Mouse (Mus musculus) stomach, postnatal 0 days (tissue): Measurements from ENCODE around the gene Gtf2i. TPM values are rescaled to one million over a fixed set of nuclear protein-coding genes. Genes with fewer than 3 reads are reported as not detected.

ENCODE experiments used
- ATAC-seq: fragments of 200-750 bp; cut with Nextera tagmentation; 2 replicates; pipeline ENCODE4 v1.8.0; 2017; ENCODE audit not compliant: low FRiP score, low TSS enrichment
- DNase-seq: peaks from one replicate; pipeline ENCODE4 v3.0.0-alpha.2; 2016; ENCODE audit warnings: low spot score
- H3K27ac ChIP-seq: fragments of 300-500 bp; sonication (generic); replicated peaks from 2 replicates; pipeline ENCODE4 v1.5.1; 2014; ENCODE audit warnings: mild to moderate bottlenecking, control low read depth
- H3K27me3 ChIP-seq: fragments of 300-500 bp; sonication (generic); 2 replicates; pipeline ENCODE4 v1.6.1; 2014; ENCODE audit warnings: low read length; ENCODE audit not compliant: control insufficient read depth, insufficient read depth
- H3K36me3 ChIP-seq: fragments of 300-500 bp; sonication (generic); 2 replicates; pipeline ENCODE4 v1.6.1; 2014; ENCODE audit warnings: low read length, mixed read lengths; ENCODE audit not compliant: control insufficient read depth, insufficient read depth
- H3K4me1 ChIP-seq: fragments of 300-500 bp; sonication (generic); replicated peaks from 2 replicates; pipeline ENCODE4 v1.6.1; 2014; ENCODE audit warnings: antibody characterized with exemption; ENCODE audit not compliant: control insufficient read depth, insufficient read depth
- H3K4me2 ChIP-seq: fragments of 300-500 bp; sonication (generic); replicated peaks from 2 replicates; pipeline ENCODE4 v1.6.1; 2014; ENCODE audit warnings: low read depth, mild to moderate bottlenecking, control low read depth, moderate library complexity
- H3K4me3 ChIP-seq: fragments of 300-500 bp; sonication (generic); 2 replicates; pipeline ENCODE4 v1.5.1; 2014; ENCODE audit warnings: low read depth, low read length, control low read depth
- H3K9ac ChIP-seq: fragments of 300-500 bp; sonication (generic); 2 replicates; pipeline ENCODE4 v1.6.1; 2014; ENCODE audit warnings: mild to moderate bottlenecking, low read length, control low read depth, mixed read lengths
- H3K9me3 ChIP-seq: fragments of 300-500 bp; sonication (generic); 2 replicates; pipeline ENCODE4 v1.6.1; 2016; ENCODE audit warnings: low read length; ENCODE audit not compliant: control insufficient read depth
- CTCF ChIP-seq: IDR thresholded peaks from 2 replicates; pipeline ENCODE4 v1.5.1; 2016; ENCODE audit warnings: antibody characterized with exemption, low read depth, mild to moderate bottlenecking, moderate library complexity
- EP300 ChIP-seq: optimal IDR thresholded peaks from 2 replicates; pipeline ENCODE3; 2016; ENCODE audit warnings: antibody characterized with exemption
- WGBS: fragments of 180-500 bp; shearing (Covaris S2); extraction: QIAGEN DNeasy Blood & Tissue Kit; methylation state at CpG from one replicate; pipeline ENCODE4 v1.1.7; 2014; 5-methylcytosine and 5-hydroxymethylcytosine counted together
- polyA plus RNA-seq: library from polyadenylated mRNA; unstranded; fragments of >200 nt; fragmentation: Nextera tagmentation; extraction: Ambion mirVana; gene quantifications from 2 replicates; pipeline ENCODE4 v1.2.1, GENCODE M21; 2015

Gtf2i gene
- polyA plus RNA-seq, 1 experiment from 2014 or later: 63.0 TPM

GRCm38 (mm10) chr5:134295277-134296050 is 19.1 kb downstream of the Gtf2i start:
- Histone ChIP-seq H3K4me3 (no peak overlapping the region), H3K27me3 (no peaks in the 10 kb centered on the region), H3K4me2 (no peak overlapping the region), H3K9ac (no peak overlapping the region), H3K4me1 (no peaks in the 10 kb centered on the region), H3K9me3 (no peaks in the 10 kb centered on the region), H3K27ac (no peak overlapping the region), H3K36me3 (peaks cover 18% of the 10 kb centered on the region)
- DNase-seq (no peak), ATAC-seq (no peak)
- 92% methylated on average over 16 of the region's 16 CpGs for WGBS
- TF ChIP-seq EP300 (no peak), CTCF (no peak)

- H3K36me3 ChIP-seq: peaks cover 20% of the 10 kb centered on the region
- TF ChIP-seq EP300 (no peak), CTCF (no peak)
Measured at GRCm38 (mm10) chr5:134294606-134295005, 20.0 kb downstream of the Gtf2i start.

GRCm38 (mm10) chr5:134291096-134291495 is 23.5 kb downstream of the Gtf2i start:
- no peaks in the 10 kb centered on the region for H3K4me1 ChIP-seq
- WGBS: 93% methylated on average over 6 of the region's 6 CpGs

More at GRCm38 (mm10) chr5:134294606-134295005, 20.0 kb downstream of the Gtf2i start:
- no peak for ATAC-seq
- WGBS: 89% methylated on average over 7 of the region's 7 CpGs
- Histone ChIP-seq H3K9ac (no peak overlapping the region), H3K27me3 (no peaks in the 10 kb centered on the region), H3K27ac (no peak overlapping the region), H3K4me2 (no peak overlapping the region), H3K4me1 (no peaks in the 10 kb centered on the region), H3K9me3 (no peaks in the 10 kb centered on the region), H3K4me3 (no peak overlapping the region)
- no peak for DNase-seq

DNA sequence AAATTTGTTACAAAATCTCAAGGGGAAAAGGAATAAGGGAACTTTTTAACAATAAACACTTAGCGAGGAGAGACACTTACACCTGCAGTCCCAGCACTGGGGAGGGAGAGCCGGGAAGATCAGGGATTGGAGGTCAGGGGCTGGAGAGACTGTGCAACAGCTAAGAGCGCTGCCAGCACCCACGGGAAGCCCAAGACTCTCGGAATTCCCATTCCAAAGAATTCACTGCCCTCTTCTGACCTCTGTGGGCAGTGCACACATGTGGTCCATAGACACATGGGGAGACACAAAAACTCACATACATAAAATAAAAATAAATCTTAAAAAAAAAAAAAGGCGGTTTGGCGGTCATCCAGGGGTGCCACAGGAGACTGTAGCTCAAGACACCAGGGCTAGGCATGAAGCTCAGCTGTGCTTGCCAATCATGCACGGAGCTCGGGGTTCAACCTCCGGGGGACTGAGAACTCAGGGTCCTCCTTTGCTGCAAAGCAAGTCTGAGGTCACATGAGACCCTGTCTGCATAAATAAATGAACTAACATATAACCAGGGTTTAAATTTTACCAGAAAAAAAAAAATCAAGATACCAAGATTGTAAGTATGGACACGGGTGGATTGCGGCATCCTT is 24.5 kb downstream of the Gtf2i start:
- H3K4me3 ChIP-seq: no peak overlapping the region
- no peak overlapping the region for H3K4me2 ChIP-seq
- no peaks in the 10 kb centered on the region for H3K27me3 ChIP-seq
- ATAC-seq (no peak), DNase-seq (no peak)
- no peak overlapping the region for H3K27ac ChIP-seq
- no peaks in the 10 kb centered on the region for H3K9me3 ChIP-seq
- WGBS: 89% methylated on average over 12 of the region's 12 CpGs
- H3K4me1 ChIP-seq: no peaks in the 10 kb centered on the region
- TF ChIP-seq CTCF (no peak), EP300 (no peak)
- H3K36me3 ChIP-seq: peaks cover 39% of the 10 kb centered on the region
- no peak overlapping the region for H3K9ac ChIP-seq

More at GRCm38 (mm10) chr5:134291096-134291495, 23.5 kb downstream of the Gtf2i start:
- Histone ChIP-seq H3K9me3 (no peaks in the 10 kb centered on the region), H3K27ac (no peak overlapping the region), H3K27me3 (no peaks in the 10 kb centered on the region), H3K4me2 (no peak overlapping the region), H3K9ac (no peak overlapping the region), H3K4me3 (no peak overlapping the region), H3K36me3 (peaks cover 37% of the 10 kb centered on the region)
- DNase-seq (no peak), ATAC-seq (no peak)
- TF ChIP-seq CTCF (no peak), EP300 (no peak)

DNA sequence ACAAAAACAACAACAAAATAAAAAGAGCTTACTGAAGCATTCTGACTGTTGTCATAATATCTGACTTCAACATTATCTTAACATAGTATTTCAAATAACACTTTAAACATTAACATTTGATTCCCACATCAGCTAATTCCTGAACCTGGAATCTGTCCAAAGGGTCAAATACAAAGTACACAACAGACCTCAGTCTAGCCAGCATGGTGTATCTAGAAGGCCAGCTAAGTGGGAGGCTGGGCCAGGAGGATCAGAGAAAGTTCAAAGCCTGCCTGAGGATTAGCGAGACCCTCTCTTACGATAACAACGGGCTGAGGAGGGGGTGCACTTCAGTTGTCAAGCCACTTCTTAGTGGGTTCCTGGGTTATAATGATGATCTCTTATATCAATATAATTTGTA is 26.5 kb downstream of the Gtf2i start:
- ATAC-seq (no peak), DNase-seq (no peak)
- Histone ChIP-seq H3K4me3 (no peak overlapping the region), H3K9me3 (no peaks in the 10 kb centered on the region), H3K4me2 (no peak overlapping the region), H3K36me3 (peaks cover 47% of the 10 kb centered on the region), H3K27ac (no peak overlapping the region), H3K27me3 (no peaks in the 10 kb centered on the region), H3K4me1 (no peaks in the 10 kb centered on the region), H3K9ac (no peak overlapping the region)
- WGBS: 82% methylated on average over 3 of the region's 3 CpGs
- TF ChIP-seq CTCF: no peak
- no peak for TF ChIP-seq EP300

- TF ChIP-seq CTCF (no peak), EP300 (no peak)
- no peak overlapping the region for H3K4me2 ChIP-seq
- H3K27me3 ChIP-seq: no peaks in the 10 kb centered on the region
- no peak overlapping the region for H3K27ac ChIP-seq
- DNase-seq (no peak), ATAC-seq (no peak)
- no peak overlapping the region for H3K9ac ChIP-seq
- no peaks in the 10 kb centered on the region for H3K9me3 ChIP-seq
- no peak overlapping the region for H3K4me3 ChIP-seq
- peaks cover 38% of the 10 kb centered on the region for H3K36me3 ChIP-seq
- WGBS: 87% methylated on average over 12 of the region's 12 CpGs
- H3K4me1 ChIP-seq: no peaks in the 10 kb centered on the region
Measured at GRCm38 (mm10) chr5:134284921-134285320, 29.6 kb downstream of the Gtf2i start.
